8 mouse cellular contexts compared by ENCODE assay signal in the genomic region with DNA sequence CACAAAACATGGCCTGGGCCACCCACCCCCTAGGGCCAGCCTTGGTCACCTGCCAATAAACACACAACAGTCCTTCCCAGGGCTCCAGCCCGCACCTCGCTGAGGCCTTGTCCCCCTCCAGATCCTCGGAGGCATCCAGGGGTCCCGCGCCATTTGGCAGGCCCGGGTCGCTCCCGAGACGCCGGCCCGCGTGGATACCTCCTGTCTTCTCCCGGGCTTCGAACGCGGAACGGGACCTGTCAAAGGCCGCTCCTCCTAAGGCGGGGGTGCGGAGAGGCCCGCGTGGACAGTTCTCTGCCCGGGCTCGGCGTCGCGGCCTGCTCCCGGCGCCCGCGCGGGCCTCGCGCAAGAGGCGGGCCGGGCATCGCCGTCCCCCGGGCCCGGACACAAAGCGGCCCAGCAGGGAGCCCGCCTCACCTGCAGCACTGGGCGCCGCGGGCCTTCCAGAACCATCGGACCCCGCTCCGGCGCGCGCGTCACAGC. TPM values are rescaled to one million over a fixed set of nuclear protein-coding genes. Genes with fewer than 3 reads are reported as not detected.
A peak's percentile ranks its signal among the peaks of the same experiment; 100 is the strongest.
DNase-seq lines count a peak whose midpoint lies in the region; ATAC-seq and TF ChIP-seq lines count a peak whose summit lies in the region.

No protein-coding gene starts in this region.

- TF ChIP-seq CTCF in intestine, postnatal 0 days (IDR thresholded peaks at IDR 0.05; ENCODE audit: low read depth), result no peak
- no peak for TF ChIP-seq CTCF in lung, postnatal 0 days (IDR thresholded peaks at IDR 0.05)

- peak overlapping the region; percentile 98 for H3K9ac ChIP-seq in intestine, postnatal 0 days (ENCODE audit: low read depth, low read length)
- H3K9ac ChIP-seq in lung, postnatal 0 days (replicated peaks; ENCODE audit: low read depth), result peak overlapping the region; percentile 88

- H3K36me3 ChIP-seq in intestine, postnatal 0 days (ENCODE audit: control insufficient read depth, insufficient read depth), result 0 out of 2 replicates have a peak, but pooled peaks cover 4% of the 10 kb centered on the region
- H3K36me3 ChIP-seq in lung, postnatal 0 days (ENCODE audit: insufficient read depth, low read length), result no peaks in the 10 kb centered on the region

- under 1% methylated on average over 44 of the region's 52 CpGs for WGBS in intestine, postnatal 0 days
- WGBS in lung, postnatal 0 days, result 0% methylated on average over 38 of the region's 52 CpGs

- H3K27me3 ChIP-seq in intestine, postnatal 0 days (replicated peaks; ENCODE audit: control insufficient read depth, insufficient read depth, low read length), result no peaks in the 10 kb centered on the region
- no peaks in the 10 kb centered on the region for H3K27me3 ChIP-seq in lung, postnatal 0 days (replicated peaks; ENCODE audit: insufficient read depth, low read length)

- peak overlapping the region; percentile 84 for H3K4me3 ChIP-seq in intestine, postnatal 0 days (ENCODE audit: low read depth, low read length)
- peak overlapping the region; percentile 93 for H3K4me3 ChIP-seq in lung, postnatal 0 days (ENCODE audit: low read depth, low read length)

- ATAC-seq in intestine, postnatal 0 days, result peak; percentile 64
- ATAC-seq in lung, postnatal 0 days, result peak; percentile 1

- H3K4me2 ChIP-seq in intestine, postnatal 0 days (replicated peaks; ENCODE audit: low read depth), result peak overlapping the region; percentile 93
- peak overlapping the region; percentile 86 for H3K4me2 ChIP-seq in lung, postnatal 0 days (replicated peaks; ENCODE audit: low read depth, low read length)

- peak overlapping the region; percentile 92 for H3K27ac ChIP-seq in intestine, postnatal 0 days (ENCODE audit: low read depth, low read length)
- peak overlapping the region; percentile 87 for H3K27ac ChIP-seq in lung, postnatal 0 days (ENCODE audit: low read length)

- TF ChIP-seq EP300 in lung, postnatal 0 days (IDR thresholded peaks at IDR 0.05), result no peak

- no peaks in the 10 kb centered on the region for H3K9me3 ChIP-seq in intestine, postnatal 0 days (ENCODE audit: control insufficient read depth)
- no peaks in the 10 kb centered on the region for H3K9me3 ChIP-seq in lung, postnatal 0 days (ENCODE audit: low read length)

- H3K4me1 ChIP-seq in intestine, postnatal 0 days (replicated peaks; ENCODE audit: control insufficient read depth, insufficient read depth, low read length), result no peaks in the 10 kb centered on the region; the same call in 1 of the 2 replicates
- H3K4me1 ChIP-seq in lung, postnatal 0 days (ENCODE audit: insufficient read depth, low read depth, low read length), result peaks cover 13% of the 10 kb centered on the region; the same call in 1 of the 2 replicates

- DNase-seq in adrenal gland, postnatal 4 days (ENCODE audit: low spot score in 2 of 2), result peak; percentile 10 to 25
- no peak for DNase-seq in adrenal gland, postnatal 36 days
- DNase-seq in thymus, postnatal 10 days (ENCODE audit: low spot score in 2 of 2), result peak; percentile 33 to 55
- DNase-seq in thymus, postnatal 4 days, result no peak
- peak; percentile 22 to 26 for DNase-seq in frontal cortex, postnatal 14 days (ENCODE audit: low spot score in 2 of 2)
- DNase-seq in lung, postnatal 0 days (ENCODE audit: low spot score), result peak; percentile 37
- peak; percentile 66 for DNase-seq in retina, postnatal 1 day

RNA-seq across cellular contexts. Expression of a gene that starts 0.4 kb away (rescaled TPM):
- total RNA-seq in adrenal gland, postnatal 4 days (2021), result 10 to 100 TPM; 71.2 to 73.1 TPM
- 10 to 100 TPM; 45.5 to 52.2 TPM for total RNA-seq in adrenal gland, postnatal 36 days (2021)
- 16.0 and 17.6 TPM in 2 replicates for polyA plus RNA-seq in intestine, postnatal 0 days (2015; fragmentation: Nextera tagmentation; extraction: Ambion mirVana)
- 15.6 and 17.7 TPM in 2 replicates for polyA plus RNA-seq in lung, postnatal 0 days (2015; fragmentation: Nextera tagmentation; extraction: Ambion mirVana)

Comparison
In these comparisons a context has a peak if more than half of its experiments do, and no peak if none do; other contexts are left out.
1. DNase-seq: peak in adrenal gland, postnatal 4 days (2 of 2), thymus, postnatal 10 days (2 of 2), frontal cortex, postnatal 14 days (2 of 2), lung, postnatal 0 days (single experiment) and retina, postnatal 1 day (single experiment); none in adrenal gland, postnatal 36 days (0 of 2) and thymus, postnatal 4 days (single experiment).